Mouse (Mus musculus) megakaryocyte progenitor cell, adult 5-6 weeks (primary cell): ENCODE results near the gene Aplf. TPM values are rescaled to one million over a fixed set of nuclear protein-coding genes. Genes with fewer than 3 reads are reported as not detected.

Experiments
- total RNA-seq, 2 experiments: library from RNA; stranded (forward) in 1 of 2; stranded (reverse) in 1 of 2; fragments of 157-497, 149-512 nt in 1 of 2; fragments of 200-1000 nt in 1 of 2; gene quantifications; 2 replicates each; pipeline versions ENCODE4 v1.2.3 to v1.2.4; 2015 to 2017

The Aplf gene
- total RNA-seq, 2 experiments from 2014 or later, result 17.0 to 25.7 TPM

Other genes with a start within 250 kb of the Aplf start
- gene Bmp10, start 243.2 kb downstream of the Aplf start, total RNA-seq (2015), result not detected in 2 replicates
- gene Bmp10, start 243.2 kb downstream of the Aplf start, total RNA-seq (2017), result not detected in 2 replicates
- gene Arhgap25, start 138.9 kb downstream of the Aplf start, total RNA-seq (2015), result 7.0 and 11.0 TPM in 2 replicates
- gene Arhgap25, start 138.9 kb downstream of the Aplf start, total RNA-seq (2017), result 23.0 and 30.6 TPM in 2 replicates
- gene Prokr1, start 81.5 kb downstream of the Aplf start, total RNA-seq (2015), result 0.34 and 0.37 TPM in 2 replicates
- 0.17 and 0.24 TPM in 2 replicates for gene Prokr1, start 81.5 kb downstream of the Aplf start, total RNA-seq (2017)
- 0.64 and 1.0 TPM in 2 replicates for gene Efcc1, start 58.7 kb upstream of the Aplf start, total RNA-seq (2015)
- 2.1 TPM in 2 replicates for gene Efcc1, start 58.7 kb upstream of the Aplf start, total RNA-seq (2017)
- 1.9 and 2.2 TPM in 2 replicates for gene Gp9, start 105.9 kb upstream of the Aplf start, total RNA-seq (2015)
- gene Gp9, start 105.9 kb upstream of the Aplf start, total RNA-seq (2017), result 0.81 and 2.3 TPM in 2 replicates
- gene Rab43, start 140.0 kb upstream of the Aplf start, total RNA-seq (2015), result 12.7 and 17.9 TPM in 2 replicates
- 3.5 and 5.1 TPM in 2 replicates for gene Rab43, start 140.0 kb upstream of the Aplf start, total RNA-seq (2017)
- gene Gm45140, start 163.6 kb upstream of the Aplf start, total RNA-seq (2015), result 2.2 and 3.7 TPM in 2 replicates
- 17.4 and 19.9 TPM in 2 replicates for gene Gm45140, start 163.6 kb upstream of the Aplf start, total RNA-seq (2017)
- 27.8 and 32.1 TPM in 2 replicates for gene Isy1, start 166.6 kb upstream of the Aplf start, total RNA-seq (2015)
- 115 and 136 TPM in 2 replicates for gene Isy1, start 166.6 kb upstream of the Aplf start, total RNA-seq (2017)
- gene Cnbp, start 178.9 kb upstream of the Aplf start, total RNA-seq (2015), result 670 and 676 TPM in 2 replicates
- gene Cnbp, start 178.9 kb upstream of the Aplf start, total RNA-seq (2017), result 953 and 1,115 TPM in 2 replicates
- 40.1 and 43.2 TPM in 2 replicates for gene Copg1, start 215.6 kb upstream of the Aplf start, total RNA-seq (2015)
- 67.2 and 75.4 TPM in 2 replicates for gene Copg1, start 215.6 kb upstream of the Aplf start, total RNA-seq (2017)
- 20.9 and 25.5 TPM in 2 replicates for gene Hmces, start 241.7 kb upstream of the Aplf start, total RNA-seq (2015)
- 34.5 and 37.8 TPM in 2 replicates for gene Hmces, start 241.7 kb upstream of the Aplf start, total RNA-seq (2017)